Mouse (Mus musculus) midbrain, embryonic 13.5 days (tissue): ENCODE results near the gene Lrwd1. TPM values are rescaled to one million over a fixed set of nuclear protein-coding genes. Genes with fewer than 3 reads are reported as not detected.

ENCODE experiments used
- ATAC-seq: fragments of 200-750 bp; cut with Nextera tagmentation; 2 replicates; pipeline ENCODE4 v1.8.0; 2017; ENCODE audit warnings: mild to moderate bottlenecking, moderate TSS enrichment, moderate library complexity
- H3K27ac ChIP-seq: fragments of 300-500 bp; sonication (generic); 2 replicates; pipeline ENCODE4 v1.5.1; 2015; ENCODE audit warnings: inconsistent platforms, mild to moderate bottlenecking, moderate library complexity
- H3K27me3 ChIP-seq: fragments of 300-500 bp; sonication (generic); 2 replicates; pipeline ENCODE4 v1.6.1; 2015; ENCODE audit warnings: mild to moderate bottlenecking, inconsistent platforms
- H3K36me3 ChIP-seq: fragments of 300-500 bp; sonication (generic); 2 replicates; pipeline ENCODE4 v1.6.1; 2015; ENCODE audit warnings: mild to moderate bottlenecking, inconsistent platforms
- H3K4me1 ChIP-seq: fragments of 300-500 bp; sonication (generic); replicated peaks from 2 replicates; pipeline ENCODE4 v1.6.1; 2015; ENCODE audit warnings: inconsistent platforms
- H3K4me2 ChIP-seq: fragments of 300-500 bp; sonication (generic); replicated peaks from 2 replicates; pipeline ENCODE4 v1.6.1; 2015; ENCODE audit warnings: moderate library complexity, mild to moderate bottlenecking, inconsistent platforms
- H3K4me3 ChIP-seq: fragments of 300-500 bp; sonication (generic); replicated peaks from 2 replicates; pipeline ENCODE4 v1.5.1; 2015; ENCODE audit warnings: mild to moderate bottlenecking, inconsistent platforms
- H3K9ac ChIP-seq: fragments of 300-500 bp; sonication (generic); replicated peaks from 2 replicates; pipeline ENCODE4 v1.6.1; 2015; ENCODE audit warnings: mild to moderate bottlenecking, inconsistent platforms
- H3K9me3 ChIP-seq: fragments of 300-500 bp; sonication (generic); 2 replicates; pipeline ENCODE4 v1.6.1; 2016; ENCODE audit warnings: mild to moderate bottlenecking, inconsistent platforms
- WGBS: fragments of 180-500 bp; shearing (Covaris S2); methylation state at CpG from one replicate; pipeline ENCODE4 v1.1.7; 2015; 5-methylcytosine and 5-hydroxymethylcytosine counted together
- microRNA-seq: library from miRNA; unstranded; fragments of <30 nt; microRNA quantifications from one replicate; pipeline ENCODE4, GENCODE M21; 2016
- polyA plus RNA-seq: library from polyadenylated mRNA; unstranded; fragments of >200 nt; fragmentation: Nextera tagmentation; extraction: Ambion mirVana; gene quantifications from 2 replicates; pipeline ENCODE4 v1.2.1, GENCODE M21; 2015

The Lrwd1 gene
- polyA plus RNA-seq, 1 experiment from 2014 or later: 33.8 TPM

DNA sequence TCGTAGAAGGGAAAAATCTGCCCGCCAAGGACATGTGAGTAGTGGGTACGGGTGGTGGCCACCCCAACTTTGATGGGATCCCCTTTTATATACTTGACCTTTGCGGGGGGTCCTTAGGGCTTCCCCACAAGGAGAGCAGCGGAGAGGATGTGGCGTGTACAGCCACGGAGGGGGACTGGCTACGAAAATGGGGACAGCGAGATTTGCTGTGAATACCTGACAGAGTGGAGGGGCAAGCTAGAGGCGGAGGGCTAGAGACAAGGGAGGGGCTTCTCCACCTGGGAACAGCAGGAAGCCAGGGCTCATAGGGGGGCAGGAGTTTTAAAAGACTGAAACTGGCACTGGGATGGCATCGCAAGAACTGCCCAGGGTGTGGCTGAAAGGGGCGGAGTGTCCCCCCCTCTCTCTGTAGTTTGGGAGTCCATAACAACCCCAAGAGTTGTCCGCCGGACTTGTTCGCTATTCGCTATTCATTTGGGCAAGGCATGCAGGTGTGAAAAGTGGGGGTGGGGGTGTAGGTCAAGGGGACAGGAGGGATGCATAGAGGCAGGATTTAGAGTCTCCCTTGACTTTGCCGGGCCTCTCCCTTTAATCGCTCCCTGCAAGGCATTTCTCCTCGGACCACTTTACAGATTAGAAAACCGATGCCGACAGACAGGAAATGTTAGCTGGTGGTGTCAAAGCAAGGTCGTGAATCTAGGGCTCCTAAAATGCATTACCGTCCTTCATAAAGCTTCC lies 51.6 kb downstream of the Lrwd1 start:
- no peak overlapping the region for H3K27ac ChIP-seq
- H3K4me3 ChIP-seq: peak overlapping the region; percentile 58
- no peak for ATAC-seq

GRCm38 (mm10) chr5:136083669-136084107 lies 52.2 kb downstream of the Lrwd1 start, which contains the start of gene Rasa4:
Gene Rasa4 (plus strand): TSS chr5:136083916.
- peak within 1 kb of the TSS; percentile 58 for H3K4me3 ChIP-seq
- H3K27ac ChIP-seq: no peak within 1 kb of the TSS
- H3K9me3 ChIP-seq: no peaks in the 10 kb centered on the region
- peak within 1 kb of the TSS; percentile 87 for H3K4me2 ChIP-seq
- H3K4me1 ChIP-seq: peaks cover 29% of the 10 kb centered on the region
- H3K36me3 ChIP-seq: no peaks in the 10 kb centered on the region
- H3K27me3 ChIP-seq: peaks cover 5% of the 10 kb centered on the region
- H3K9ac ChIP-seq: peak within 1 kb of the TSS; percentile 65
- 0% methylated on average over 27 of the region's 28 CpGs for WGBS
- ATAC-seq: peak; percentile 94

More for the DNA sequence above, 51.6 kb downstream of the Lrwd1 start:
- H3K9me3 ChIP-seq: no peaks in the 10 kb centered on the region
- peaks cover 8% of the 10 kb centered on the region for H3K27me3 ChIP-seq
- peak overlapping the region; percentile 87 for H3K4me2 ChIP-seq
- H3K36me3 ChIP-seq: no peaks in the 10 kb centered on the region
- peak overlapping the region; percentile 65 for H3K9ac ChIP-seq
- H3K4me1 ChIP-seq: peaks cover 29% of the 10 kb centered on the region
- WGBS: 1% methylated on average over 23 of the region's 23 CpGs

- Histone ChIP-seq H3K9me3 (no peaks in the 10 kb centered on the region), H3K9ac (no peak overlapping the region), H3K4me2 (no peak overlapping the region), H3K36me3 (no peaks in the 10 kb centered on the region), H3K27ac (no peak overlapping the region), H3K27me3 (peaks cover 5% of the 10 kb centered on the region), H3K4me1 (peaks cover 24% of the 10 kb centered on the region), H3K4me3 (no peak overlapping the region)
- 81% methylated on average over 4 of the region's 4 CpGs for WGBS
- ATAC-seq: no peak
Measured at GRCm38 (mm10) chr5:136082345-136082744, 53.5 kb downstream of the Lrwd1 start.

DNA sequence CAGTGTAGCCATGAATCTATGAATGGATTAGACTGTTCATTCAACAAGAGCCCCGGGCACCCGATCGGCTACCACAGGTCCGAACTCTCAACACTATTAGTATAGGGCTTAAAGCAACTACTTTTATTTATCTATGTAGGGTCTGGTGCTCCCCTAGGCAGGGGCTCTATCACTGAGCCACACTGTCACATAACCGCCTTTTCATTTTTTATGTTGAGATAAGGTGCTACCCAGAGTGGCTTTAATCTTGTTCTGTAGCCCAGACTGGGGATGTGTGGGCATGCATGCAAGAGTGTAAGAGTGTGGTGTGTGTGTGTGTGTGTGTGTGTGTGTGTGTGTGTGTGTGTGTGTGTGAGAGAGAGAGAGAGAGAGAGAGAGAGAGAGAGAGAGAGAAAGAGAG lies 57.7 kb downstream of the Lrwd1 start:
- Histone ChIP-seq H3K27me3 (no peaks in the 10 kb centered on the region), H3K9ac (no peak overlapping the region), H3K4me1 (peaks cover under 1% of the 10 kb centered on the region; the same call in 1 of the 2 replicates), H3K27ac (no peak overlapping the region), H3K4me3 (no peak overlapping the region), H3K4me2 (no peak overlapping the region), H3K36me3 (no peaks in the 10 kb centered on the region), H3K9me3 (no peaks in the 10 kb centered on the region)
- no peak for ATAC-seq
- 98% methylated on average over 5 of the region's 5 CpGs for WGBS

DNA sequence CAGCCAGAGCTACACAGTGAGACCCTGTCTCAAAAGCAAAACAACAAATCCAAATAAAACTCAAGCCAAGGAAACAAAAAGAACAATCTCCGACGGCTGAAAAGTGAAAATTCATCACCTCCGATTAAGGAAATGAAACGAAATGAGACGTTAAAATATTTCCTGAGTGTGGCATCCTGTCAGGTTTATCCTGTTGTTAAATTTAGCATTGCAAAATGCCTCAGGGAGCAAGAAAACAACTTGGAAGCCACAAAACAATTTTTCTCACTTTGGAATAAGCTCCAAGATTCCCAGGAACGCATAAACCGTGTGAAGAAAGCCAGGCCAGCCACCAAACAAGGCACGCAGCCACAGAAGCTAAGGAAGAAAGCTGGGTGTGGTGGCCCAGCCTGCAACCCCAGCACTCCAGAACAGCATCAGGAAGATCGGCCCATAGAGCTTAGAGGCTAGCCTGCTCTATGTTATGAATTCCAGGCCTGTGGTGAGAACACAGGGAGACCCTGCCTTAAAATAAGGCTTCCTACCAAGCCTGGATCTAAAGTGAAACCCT lies 58.8 kb downstream of the Lrwd1 start:
- Histone ChIP-seq H3K9me3 (no peaks in the 10 kb centered on the region), H3K4me1 (no peaks in the 10 kb centered on the region), H3K4me3 (no peak overlapping the region), H3K9ac (no peak overlapping the region), H3K27ac (no peak overlapping the region), H3K36me3 (no peaks in the 10 kb centered on the region), H3K4me2 (no peak overlapping the region), H3K27me3 (no peaks in the 10 kb centered on the region)
- 90% methylated on average over 9 of the region's 9 CpGs for WGBS
- ATAC-seq: no peak

DNA sequence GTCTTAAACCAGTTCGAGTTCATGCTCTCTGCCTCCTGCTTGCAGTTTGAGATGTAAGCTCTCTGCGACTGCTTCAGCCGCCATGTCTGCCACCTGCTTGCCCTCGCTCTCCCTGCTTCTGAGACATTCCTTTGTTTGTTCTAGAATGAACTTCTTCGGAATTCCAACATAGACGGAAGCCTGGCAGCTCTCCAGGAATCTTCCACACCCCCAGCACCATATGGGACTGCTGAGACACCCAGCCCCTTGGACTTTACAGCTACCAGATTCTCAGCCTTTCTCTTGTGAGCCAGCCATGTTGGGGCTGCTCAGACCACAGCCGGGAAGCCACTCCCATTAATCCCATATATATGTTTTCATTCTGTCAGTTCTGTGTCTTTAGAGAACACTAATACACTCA lies 59.6 kb downstream of the Lrwd1 start:
- ATAC-seq: no peak
- 50% methylated on average over 7 of the region's 7 CpGs for WGBS
- no peak overlapping the region for H3K9ac ChIP-seq
- no peak overlapping the region for H3K4me2 ChIP-seq
- H3K36me3 ChIP-seq: no peaks in the 10 kb centered on the region
- H3K27me3 ChIP-seq: no peaks in the 10 kb centered on the region
- no peaks in the 10 kb centered on the region for H3K9me3 ChIP-seq
- no peak overlapping the region for H3K4me3 ChIP-seq
- H3K4me1 ChIP-seq: no peaks in the 10 kb centered on the region
- H3K27ac ChIP-seq: no peak overlapping the region

DNA sequence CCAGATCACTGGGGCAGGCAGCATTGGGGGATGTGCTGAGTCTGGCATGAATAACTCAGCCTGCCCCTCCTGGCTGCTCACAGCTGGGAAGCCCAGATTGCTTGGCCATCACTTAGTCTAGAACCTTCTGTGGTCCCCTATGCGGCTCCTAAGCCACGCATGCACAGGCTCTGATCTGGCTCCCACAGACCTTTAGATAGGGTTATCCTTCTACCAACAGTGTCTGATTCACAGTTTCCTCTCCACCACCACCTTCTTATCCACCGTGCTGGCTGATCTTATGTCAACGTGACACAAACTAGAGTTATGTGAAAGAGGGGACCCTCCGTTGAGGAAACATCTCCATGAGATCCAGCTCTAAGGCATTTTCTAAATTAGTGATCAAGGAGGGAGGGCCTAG lies 60.8 kb downstream of the Lrwd1 start:
- Histone ChIP-seq H3K36me3 (no peaks in the 10 kb centered on the region), H3K9me3 (no peaks in the 10 kb centered on the region), H3K4me1 (no peaks in the 10 kb centered on the region), H3K4me2 (no peak overlapping the region), H3K27me3 (no peaks in the 10 kb centered on the region), H3K4me3 (no peak overlapping the region), H3K27ac (no peak overlapping the region), H3K9ac (no peak overlapping the region)
- 98% methylated on average over 5 of the region's 5 CpGs for WGBS
- ATAC-seq: no peak

GRCm38 (mm10) chr5:136073526-136073925 lies 62.3 kb downstream of the Lrwd1 start:
- H3K4me3 ChIP-seq: no peak overlapping the region
- no peak overlapping the region for H3K9ac ChIP-seq
- H3K4me2 ChIP-seq: no peak overlapping the region
- WGBS: 70% methylated on average over 11 of the region's 11 CpGs
- H3K36me3 ChIP-seq: no peaks in the 10 kb centered on the region
- H3K27ac ChIP-seq: no peak overlapping the region
- no peaks in the 10 kb centered on the region for H3K9me3 ChIP-seq
- no peak for ATAC-seq
- no peaks in the 10 kb centered on the region for H3K4me1 ChIP-seq
- no peaks in the 10 kb centered on the region for H3K27me3 ChIP-seq

- Histone ChIP-seq H3K9ac (no peak overlapping the region), H3K27ac (no peak overlapping the region), H3K36me3 (no peaks in the 10 kb centered on the region), H3K9me3 (no peaks in the 10 kb centered on the region), H3K4me3 (no peak overlapping the region), H3K4me1 (no peaks in the 10 kb centered on the region), H3K4me2 (no peak overlapping the region), H3K27me3 (no peaks in the 10 kb centered on the region)
- ATAC-seq: no peak
- 67% methylated on average over 6 of the region's 6 CpGs for WGBS
Measured at GRCm38 (mm10) chr5:136073051-136073450, 62.8 kb downstream of the Lrwd1 start.

Small RNA genes within 50 kb of the gene (microRNA-seq; reads per million reads assigned to microRNA genes)
- gene Mir7035: not detected

Other genes with a start within 250 kb of the Lrwd1 start
- 6.8 and 7.1 TPM in 2 replicates for gene Hspb1, start 248.2 kb downstream of the Lrwd1 start, polyA plus RNA-seq
- gene Ywhag, start 201.5 kb downstream of the Lrwd1 start, polyA plus RNA-seq: 627 and 632 TPM in 2 replicates
- 1.0 and 1.4 TPM in 2 replicates for gene Ssc4d, start 161.5 kb downstream of the Lrwd1 start, polyA plus RNA-seq
- gene Zp3, start 156.0 kb downstream of the Lrwd1 start, polyA plus RNA-seq: 0.24 TPM in 1 of 2 replicates, not detected in the other
- 28.5 and 28.8 TPM in 2 replicates for gene Dtx2, start 141.3 kb downstream of the Lrwd1 start, polyA plus RNA-seq
- gene Upk3b, start 97.6 kb downstream of the Lrwd1 start, polyA plus RNA-seq: 0.05 TPM in 1 of 2 replicates, not detected in the other
- not detected in 2 replicates for gene Upk3bl, start 81.6 kb downstream of the Lrwd1 start, polyA plus RNA-seq
- 13.7 and 16.4 TPM in 2 replicates for gene Rasa4, start 52.2 kb downstream of the Lrwd1 start, polyA plus RNA-seq
- gene Polr2j, start 19.4 kb downstream of the Lrwd1 start, polyA plus RNA-seq: 242 TPM in 2 replicates
- gene Alkbh4, start 72 bp upstream of the Lrwd1 start, polyA plus RNA-seq: 23.0 and 23.6 TPM in 2 replicates
- 30.6 and 31.0 TPM in 2 replicates for gene Orai2, start 34.6 kb upstream of the Lrwd1 start, polyA plus RNA-seq
- 68.4 and 70.2 TPM in 2 replicates for gene Prkrip1, start 62.9 kb upstream of the Lrwd1 start, polyA plus RNA-seq
- 20.3 and 25.6 TPM in 2 replicates for gene Sh2b2, start 110.5 kb upstream of the Lrwd1 start, polyA plus RNA-seq